Comparison of ENCODE assay signal across 29 mouse cellular contexts in the genomic region with DNA sequence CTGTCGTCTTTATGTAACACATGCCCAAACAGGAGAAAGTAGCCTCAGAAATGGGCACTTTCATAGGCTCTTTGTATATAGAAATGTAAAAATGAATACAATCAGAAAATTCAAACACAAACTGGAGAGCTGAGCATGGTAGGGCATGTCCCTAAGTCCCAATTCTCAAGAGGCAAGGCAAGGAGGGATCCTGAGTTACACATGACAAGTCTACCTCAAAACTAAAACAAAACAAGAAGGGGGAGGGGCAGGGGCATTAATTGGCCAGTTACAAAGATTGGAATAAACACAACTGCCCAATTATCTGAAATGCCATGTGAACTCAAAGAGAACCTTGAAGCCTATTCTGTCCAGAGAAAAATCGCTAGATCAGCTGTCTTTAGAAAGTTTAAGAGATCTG. TPM values are rescaled to one million over a fixed set of nuclear protein-coding genes. Genes with fewer than 3 reads are reported as not detected.
DNase-seq lines count a peak whose midpoint lies in the region; ATAC-seq and TF ChIP-seq lines count a peak whose summit lies in the region.
"Had no signal": no experiment of that assay in that cellular context is flagged by ENCODE, and none has a peak within 500 bp of the region (broad histone marks: within the 10 kb centered on the region; RNA-seq: fewer than 3 reads in every experiment).

No protein-coding gene starts in this region.

- DNase-seq in heart, embryonic 10.5 days (ENCODE audit: low spot score), result no peak
- no peak for DNase-seq in heart, adult 9 months (ENCODE audit: low spot score in 2 of 2)
- no peak for DNase-seq in heart, postnatal 0 days (ENCODE audit: low spot score)
- DNase-seq: adrenal gland, adult 2 months; adrenal gland, postnatal 36 days; B cell, adult 2 months; cerebellum, adult 2 months; cerebellum, postnatal 36 days; gastrocnemius, postnatal 25 days; kidney, adult 9 months; kidney, postnatal 10 days; layer of hippocampus, adult 9-11 months; lung, postnatal 36 days; right cerebral cortex, postnatal 4 days; thymus, postnatal 4 days had no signal

- H3K9me3 ChIP-seq in heart, embryonic 10.5 days, result no peaks in the 10 kb centered on the region
- no peaks in the 10 kb centered on the region for H3K9me3 ChIP-seq in heart, postnatal 0 days (replicated peaks; ENCODE audit: control insufficient read depth, low read length)
- H3K9me3 ChIP-seq in heart, embryonic 11.5 days (replicated peaks; ENCODE audit: control insufficient read depth, low read length), result no peaks in the 10 kb centered on the region
- H3K9me3 ChIP-seq: hindbrain, embryonic 13.5 days; limb, embryonic 10.5 days; limb, embryonic 15.5 days; liver, embryonic 15.5 days; lung, embryonic 15.5 days; megakaryocyte, embryonic 14.5 days; midbrain, embryonic 12.5 days; neural tube, embryonic 13.5 days had no signal

- H3K4me3 ChIP-seq in heart, embryonic 10.5 days, result no peak overlapping the region
- H3K4me3 ChIP-seq in heart, postnatal 0 days (ENCODE audit: low read depth, low read length), result no peak overlapping the region
- no peak overlapping the region for H3K4me3 ChIP-seq in heart, embryonic 11.5 days (ENCODE audit: low read depth, low read length)
- no peak overlapping the region for H3K4me3 ChIP-seq in bone marrow macrophage, adult 2 months (ENCODE audit: insufficient read depth, low read length)
- H3K4me3 ChIP-seq in small intestine, adult 2 months (ENCODE audit: low read depth, low read length), result no peak overlapping the region
- H3K4me3 ChIP-seq: hindbrain, embryonic 13.5 days; limb, embryonic 10.5 days; limb, embryonic 15.5 days; liver, embryonic 15.5 days; lung, embryonic 15.5 days; midbrain, embryonic 12.5 days; neural tube, embryonic 13.5 days had no signal

- 0 out of 2 replicates have a peak overlapping the region, but pooled peaks have one; percentile 87 for H3K27ac ChIP-seq in heart, embryonic 10.5 days
- H3K27ac ChIP-seq in heart, postnatal 0 days (ENCODE audit: low read depth), result peak overlapping the region; percentile 71; the same call in 1 of the 2 replicates
- no peak overlapping the region for H3K27ac ChIP-seq in heart, embryonic 11.5 days (ENCODE audit: low read depth, low read length)
- peak overlapping the region; percentile 97 for H3K27ac ChIP-seq in bone marrow macrophage, adult 2 months (ENCODE audit: insufficient read depth, low read depth, low read length)
- 0 out of 2 replicates have a peak overlapping the region, but pooled peaks have one; percentile 16 for H3K27ac ChIP-seq in small intestine, adult 2 months (ENCODE audit: insufficient read depth, low read depth, low read length)
- H3K27ac ChIP-seq: hindbrain, embryonic 13.5 days; limb, embryonic 10.5 days; liver, embryonic 15.5 days; lung, embryonic 15.5 days; midbrain, embryonic 12.5 days; neural tube, embryonic 13.5 days had no signal

- ATAC-seq in heart, postnatal 0 days (ENCODE audit: insufficient read depth, low read depth), result no peak
- no peak for ATAC-seq in heart, embryonic 11.5 days (replicated peaks; ENCODE audit: insufficient number of reproducible peaks, low FRiP score, low TSS enrichment)
- ATAC-seq: activated CD4-positive, CD25-positive, alpha-beta regulatory T cell, adult 4 months; forebrain, embryonic 14.5 days; intestine, embryonic 16.5 days had no signal

- H3K4me1 ChIP-seq in heart, embryonic 10.5 days, result peaks cover 18% of the 10 kb centered on the region; the same call in 1 of the 2 replicates
- peaks cover 36% of the 10 kb centered on the region for H3K4me1 ChIP-seq in heart, postnatal 0 days (ENCODE audit: control insufficient read depth, insufficient read depth)
- H3K4me1 ChIP-seq in heart, embryonic 11.5 days (ENCODE audit: control insufficient read depth, insufficient read depth, low read length), result no peaks in the 10 kb centered on the region
- H3K4me1 ChIP-seq in bone marrow macrophage, adult 2 months (ENCODE audit: control insufficient read depth, insufficient read depth, low read length), result peaks cover 22% of the 10 kb centered on the region
- peaks cover 9% of the 10 kb centered on the region; the same call in 1 of the 2 replicates for H3K4me1 ChIP-seq in small intestine, adult 2 months (ENCODE audit: control insufficient read depth, insufficient read depth, insufficient read length, low read length)
- H3K4me1 ChIP-seq: hindbrain, embryonic 13.5 days; limb, embryonic 10.5 days; lung, embryonic 15.5 days; midbrain, embryonic 12.5 days had no signal

- H3K4me2 ChIP-seq in heart, postnatal 0 days (ENCODE audit: low read depth, low read length), result peak overlapping the region; percentile 56; the same call in 1 of the 2 replicates
- no peak overlapping the region for H3K4me2 ChIP-seq in heart, embryonic 11.5 days
- H3K4me2 ChIP-seq: hindbrain, embryonic 13.5 days; limb, embryonic 15.5 days; liver, embryonic 15.5 days; lung, embryonic 15.5 days; midbrain, embryonic 12.5 days; neural tube, embryonic 13.5 days had no signal

- TF ChIP-seq POLR2A in bone marrow macrophage, adult 2 months (IDR thresholded peaks at IDR 0.05; ENCODE audit: borderline replicate concordance, low read depth, low read length), result no peak
- no peak for TF ChIP-seq POLR2A in small intestine, adult 2 months (IDR thresholded peaks at IDR 0.05; ENCODE audit: low read depth, low read length)

- no peaks in the 10 kb centered on the region for H3K36me3 ChIP-seq in heart, embryonic 10.5 days
- H3K36me3 ChIP-seq in heart, postnatal 0 days (replicated peaks; ENCODE audit: control insufficient read depth, insufficient read depth, low read length), result no peaks in the 10 kb centered on the region
- no peaks in the 10 kb centered on the region for H3K36me3 ChIP-seq in heart, embryonic 11.5 days (ENCODE audit: control insufficient read depth, insufficient read depth, low read length)
- peaks cover 4% of the 10 kb centered on the region; the same call in 1 of the 2 replicates for H3K36me3 ChIP-seq in small intestine, adult 2 months (ENCODE audit: control insufficient read depth, insufficient read depth, low read length)
- H3K36me3 ChIP-seq: hindbrain, embryonic 13.5 days; limb, embryonic 10.5 days; limb, embryonic 15.5 days; liver, embryonic 15.5 days; lung, embryonic 15.5 days; midbrain, embryonic 12.5 days; neural tube, embryonic 13.5 days had no signal

- 70% methylated on average over 2 of the region's 2 CpGs for WGBS in heart, embryonic 10.5 days
- 67% methylated on average over 2 of the region's 2 CpGs for WGBS in heart, postnatal 0 days
- 81% methylated on average over 2 of the region's 2 CpGs for WGBS in heart, embryonic 11.5 days (ENCODE audit: insufficient replicate concordance)
- 83% methylated on average over 2 of the region's 2 CpGs for WGBS in small intestine, adult 2 months

- no peak for TF ChIP-seq CTCF in heart, postnatal 0 days (IDR thresholded peaks at IDR 0.05; ENCODE audit: low read depth)
- no peak for TF ChIP-seq CTCF in bone marrow macrophage, adult 2 months (IDR thresholded peaks at IDR 0.05; ENCODE audit: low read depth, low read length)
- TF ChIP-seq CTCF in small intestine, adult 2 months (IDR thresholded peaks at IDR 0.05; ENCODE audit: extremely low read depth, insufficient read length, insufficient replicate concordance, low read depth, low read length), result no peak

- H3K9ac ChIP-seq in heart, postnatal 0 days (replicated peaks; ENCODE audit: low read depth, low read length), result no peak overlapping the region
- no peak overlapping the region for H3K9ac ChIP-seq in heart, embryonic 11.5 days (ENCODE audit: low read depth, low read length)
- H3K9ac ChIP-seq: hindbrain, embryonic 13.5 days; limb, embryonic 15.5 days; liver, embryonic 15.5 days; lung, embryonic 15.5 days; midbrain, embryonic 12.5 days; neural tube, embryonic 13.5 days had no signal

- no peak for TF ChIP-seq EP300 in heart, postnatal 0 days (IDR thresholded peaks at IDR 0.05; ENCODE audit: low read depth)

- no peaks in the 10 kb centered on the region for H3K27me3 ChIP-seq in heart, embryonic 10.5 days (ENCODE audit: insufficient read depth, poor library complexity, severe bottlenecking)
- no peaks in the 10 kb centered on the region for H3K27me3 ChIP-seq in heart, postnatal 0 days (ENCODE audit: control insufficient read depth, insufficient read depth, low read length)
- no peaks in the 10 kb centered on the region for H3K27me3 ChIP-seq in heart, embryonic 11.5 days (ENCODE audit: control insufficient read depth, insufficient read depth, low read length)
- no peaks in the 10 kb centered on the region for H3K27me3 ChIP-seq in small intestine, adult 2 months (ENCODE audit: control insufficient read depth, insufficient read depth, low read length)
- H3K27me3 ChIP-seq: hindbrain, embryonic 13.5 days; limb, embryonic 15.5 days; liver, embryonic 15.5 days; lung, embryonic 15.5 days; megakaryocyte, embryonic 14.5 days; midbrain, embryonic 12.5 days; neural tube, embryonic 13.5 days had no signal

RNA-seq across cellular contexts. Expression of gene Nr1d2, which starts 5.9 kb away (rescaled TPM):
- polyA plus RNA-seq in heart, embryonic 10.5 days (2016; fragmentation: Nextera tagmentation; extraction: Ambion mirVana), result 5.4 and 8.8 TPM in 2 replicates
- 30.9 and 34.4 TPM in 2 replicates for total RNA-seq in heart, postnatal 0 days (2014; rRNA removed; ENCODE audit: low replicate concordance)
- polyA plus RNA-seq in heart, postnatal 0 days (2015; fragmentation: Nextera tagmentation; extraction: Ambion mirVana), result 23.5 and 23.7 TPM in 2 replicates
- polyA plus RNA-seq in heart, embryonic 11.5 days (2014; fragmentation: Nextera tagmentation; extraction: Ambion mirVana), result 10.5 and 12.5 TPM in 2 replicates
- polyA plus RNA-seq in bone marrow macrophage, adult 2 months (2012; ENCODE audit: insufficient read depth, insufficient read length, missing spikeins), result 44.7 and 47.6 TPM in 2 replicates
- polyA plus RNA-seq in small intestine, adult 2 months (2012; rRNA removed), result 8.3 and 11.9 TPM in 2 replicates

RNA-seq across cellular contexts. Expression of gene Nkiras1, which starts 37.9 kb away (rescaled TPM):
- 14.8 and 16.7 TPM in 2 replicates for polyA plus RNA-seq in heart, embryonic 10.5 days (2016; fragmentation: Nextera tagmentation; extraction: Ambion mirVana)
- 3.4 and 22.0 TPM in 2 replicates for total RNA-seq in heart, postnatal 0 days (2014; rRNA removed; ENCODE audit: low replicate concordance)
- polyA plus RNA-seq in heart, postnatal 0 days (2015; fragmentation: Nextera tagmentation; extraction: Ambion mirVana), result 36.9 and 37.2 TPM in 2 replicates
- 15.3 and 19.3 TPM in 2 replicates for polyA plus RNA-seq in heart, embryonic 11.5 days (2014; fragmentation: Nextera tagmentation; extraction: Ambion mirVana)
- polyA plus RNA-seq in bone marrow macrophage, adult 2 months (2012; ENCODE audit: insufficient read depth, insufficient read length, missing spikeins), result 10.6 and 14.1 TPM in 2 replicates
- polyA plus RNA-seq in small intestine, adult 2 months (2012; rRNA removed), result 0.89 and 2.1 TPM in 2 replicates

RNA-seq across cellular contexts. Expression of gene Rpl15, which starts 38.1 kb away (rescaled TPM):
- 332 and 406 TPM in 2 replicates for polyA plus RNA-seq in heart, embryonic 10.5 days (2016; fragmentation: Nextera tagmentation; extraction: Ambion mirVana)
- 517 and 617 TPM in 2 replicates for total RNA-seq in heart, postnatal 0 days (2014; rRNA removed; ENCODE audit: low replicate concordance)
- polyA plus RNA-seq in heart, postnatal 0 days (2015; fragmentation: Nextera tagmentation; extraction: Ambion mirVana), result 236 and 241 TPM in 2 replicates
- 300 and 344 TPM in 2 replicates for polyA plus RNA-seq in heart, embryonic 11.5 days (2014; fragmentation: Nextera tagmentation; extraction: Ambion mirVana)
- polyA plus RNA-seq in bone marrow macrophage, adult 2 months (2012; ENCODE audit: insufficient read depth, insufficient read length, missing spikeins), result 508 and 615 TPM in 2 replicates
- polyA plus RNA-seq in small intestine, adult 2 months (2012; rRNA removed), result 139 and 178 TPM in 2 replicates
